Mouse (Mus musculus): Measurements from ENCODE around the gene Klk13.

DNA sequence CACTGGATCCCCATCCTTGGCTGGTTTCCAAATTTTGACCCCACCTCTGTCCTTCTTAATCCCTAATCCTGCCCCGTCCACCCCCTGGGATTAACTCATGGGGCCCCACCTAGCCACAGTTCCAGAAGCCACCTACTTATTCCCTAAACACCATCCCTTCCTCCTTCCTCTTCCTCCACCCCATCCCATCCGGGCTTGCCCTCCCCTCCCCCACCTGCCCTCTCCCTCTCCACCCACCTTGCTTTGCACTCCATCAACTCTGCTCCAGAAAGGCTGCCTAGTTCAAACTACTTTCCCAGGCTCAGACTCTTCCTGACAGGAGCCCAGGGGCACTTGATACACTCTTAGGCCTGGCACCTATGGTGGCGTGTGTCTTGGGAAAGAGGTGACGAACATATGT is at the start of gene Klk13:
- no peak for TF ChIP-seq CTCF (conservative IDR thresholded peaks at IDR 0.05; ENCODE audit: low read length)
- TF ChIP-seq NANOG (IDR thresholded peaks at IDR 0.05; ENCODE audit: borderline replicate concordance, low read length) = no peak
- TF ChIP-seq POU5F1 (IDR thresholded peaks at IDR 0.05; ENCODE audit: borderline replicate concordance, low read length) = no peak

All from E14TG2a.4 (cell line).